ENCODE assay signal across 8 mouse cellular contexts in genomic region chr17:45556107-45556489, GRCm38 (mm10). TPM values are rescaled to one million over a fixed set of nuclear protein-coding genes. Genes with fewer than 3 reads are reported as not detected.
A peak's percentile ranks its signal among the peaks of the same experiment; 100 is the strongest.
DNase-seq lines count a peak whose midpoint lies in the region; ATAC-seq and TF ChIP-seq lines count a peak whose summit lies in the region.

No protein-coding gene starts in this region.

- H3K36me3 ChIP-seq in kidney, embryonic 15.5 days = no peaks in the 10 kb centered on the region
- H3K36me3 ChIP-seq in hindbrain, embryonic 14.5 days (replicated peaks; ENCODE audit: control insufficient read depth, insufficient read depth) = no peaks in the 10 kb centered on the region
- H3K36me3 ChIP-seq in midbrain, embryonic 16.5 days (ENCODE audit: control insufficient read depth, insufficient read depth, low read length) = no peaks in the 10 kb centered on the region

- no peak for TF ChIP-seq POLR2A in cortical plate, adult 2 months (IDR thresholded peaks at IDR 0.05; ENCODE audit: extremely low read depth, insufficient read depth, low read length)

- no peak for ATAC-seq in kidney, embryonic 15.5 days (replicated peaks; ENCODE audit: low FRiP score)
- ATAC-seq in hindbrain, embryonic 14.5 days (ENCODE audit: low FRiP score) = no peak
- ATAC-seq in midbrain, embryonic 16.5 days = no peak; the same call in 1 of the 2 replicates

- 4% methylated on average over 14 of the region's 14 CpGs for WGBS in kidney, embryonic 15.5 days
- WGBS in hindbrain, embryonic 14.5 days = 3% methylated on average over 14 of the region's 14 CpGs
- WGBS in midbrain, embryonic 16.5 days = 2% methylated on average over 14 of the region's 14 CpGs

- peaks cover 37% of the 10 kb centered on the region for H3K27me3 ChIP-seq in kidney, embryonic 15.5 days
- no peaks in the 10 kb centered on the region for H3K27me3 ChIP-seq in hindbrain, embryonic 14.5 days (ENCODE audit: control insufficient read depth, insufficient read depth, low read length)
- H3K27me3 ChIP-seq in midbrain, embryonic 16.5 days (ENCODE audit: control insufficient read depth, insufficient read depth, low read depth, low read length) = no peaks in the 10 kb centered on the region; the same call in 1 of the 2 replicates

- H3K9ac ChIP-seq in kidney, embryonic 15.5 days = peak overlapping the region; percentile 49
- peak overlapping the region; percentile 78 for H3K9ac ChIP-seq in hindbrain, embryonic 14.5 days
- H3K9ac ChIP-seq in midbrain, embryonic 16.5 days (ENCODE audit: low read depth, low read length) = peak overlapping the region; percentile 64

- H3K4me3 ChIP-seq in kidney, embryonic 15.5 days (replicated peaks) = peak overlapping the region; percentile 59
- H3K4me3 ChIP-seq in cortical plate, adult 2 months (ENCODE audit: insufficient read depth, low read length) = peak overlapping the region; percentile 48
- peak overlapping the region; percentile 54 for H3K4me3 ChIP-seq in hindbrain, embryonic 14.5 days (replicated peaks; ENCODE audit: low read length)
- H3K4me3 ChIP-seq in midbrain, embryonic 16.5 days (ENCODE audit: low read depth, low read length) = peak overlapping the region; percentile 66

- no peaks in the 10 kb centered on the region for H3K9me3 ChIP-seq in kidney, embryonic 15.5 days (replicated peaks)
- H3K9me3 ChIP-seq in hindbrain, embryonic 14.5 days (ENCODE audit: control insufficient read depth, low read length) = no peaks in the 10 kb centered on the region
- no peaks in the 10 kb centered on the region for H3K9me3 ChIP-seq in midbrain, embryonic 16.5 days (replicated peaks; ENCODE audit: control insufficient read depth, low read length, poor library complexity, severe bottlenecking)

- DNase-seq in kidney, postnatal 25 days = no peak
- DNase-seq in hindbrain, embryonic 14.5 days (ENCODE audit: low spot score) = no peak
- DNase-seq in spleen, postnatal 14 days (ENCODE audit: low spot score in 2 of 2) = no peak
- no peak for DNase-seq in layer of hippocampus, adult 9-11 months
- DNase-seq in adrenal gland, adult 8-10 months = no peak

- H3K4me2 ChIP-seq in kidney, embryonic 15.5 days = peak overlapping the region; percentile 74
- H3K4me2 ChIP-seq in hindbrain, embryonic 14.5 days (replicated peaks) = peak overlapping the region; percentile 95
- H3K4me2 ChIP-seq in midbrain, embryonic 16.5 days (ENCODE audit: low read length) = peak overlapping the region; percentile 99

- no peak overlapping the region for H3K27ac ChIP-seq in kidney, embryonic 15.5 days
- no peak overlapping the region for H3K27ac ChIP-seq in cortical plate, adult 2 months (ENCODE audit: insufficient read depth, low read length)
- H3K27ac ChIP-seq in hindbrain, embryonic 14.5 days = no peak overlapping the region
- H3K27ac ChIP-seq in midbrain, embryonic 16.5 days (ENCODE audit: low read length) = no peak overlapping the region

- TF ChIP-seq CTCF in cortical plate, adult 2 months (IDR thresholded peaks at IDR 0.05; ENCODE audit: extremely low read depth, insufficient read depth, low read length) = no peak

- peaks cover 33% of the 10 kb centered on the region for H3K4me1 ChIP-seq in kidney, embryonic 15.5 days
- no peaks in the 10 kb centered on the region for H3K4me1 ChIP-seq in cortical plate, adult 2 months (ENCODE audit: control insufficient read depth, insufficient read depth, low read length)
- H3K4me1 ChIP-seq in hindbrain, embryonic 14.5 days (replicated peaks; ENCODE audit: control insufficient read depth, insufficient read depth, low read length) = peaks cover 7% of the 10 kb centered on the region
- H3K4me1 ChIP-seq in midbrain, embryonic 16.5 days (ENCODE audit: control insufficient read depth, insufficient read depth, low read length) = peaks cover 14% of the 10 kb centered on the region

RNA-seq across cellular contexts. Expression of gene Nfkbie, which starts 0.6 kb away (rescaled TPM):
- 5.3 and 5.7 TPM in 2 replicates for polyA plus RNA-seq in kidney, embryonic 15.5 days (2015; fragmentation: Nextera tagmentation; extraction: Ambion mirVana)
- polyA plus RNA-seq in cortical plate, adult 2 months (2012; rRNA removed) = 2.1 and 2.3 TPM in 2 replicates
- 4.3 and 4.7 TPM in 2 replicates for polyA plus RNA-seq in hindbrain, embryonic 14.5 days (2014; fragmentation: Nextera tagmentation; extraction: Ambion mirVana)
- 3.6 and 3.7 TPM in 2 replicates for polyA plus RNA-seq in midbrain, embryonic 16.5 days (2015; fragmentation: Nextera tagmentation; extraction: Ambion mirVana)
- total RNA-seq in adrenal gland, adult 8-10 months (2022) = 1 to 10 TPM; 4.2 to 6.4 (median 5.6) TPM

RNA-seq across cellular contexts. Expression of gene Tmem151b, which starts 6.6 kb away (rescaled TPM):
- polyA plus RNA-seq in kidney, embryonic 15.5 days (2015; fragmentation: Nextera tagmentation; extraction: Ambion mirVana) = 3.1 and 3.4 TPM in 2 replicates
- polyA plus RNA-seq in cortical plate, adult 2 months (2012; rRNA removed) = 85.7 and 94.1 TPM in 2 replicates
- polyA plus RNA-seq in hindbrain, embryonic 14.5 days (2014; fragmentation: Nextera tagmentation; extraction: Ambion mirVana) = 15.7 and 16.8 TPM in 2 replicates
- 31.0 and 32.5 TPM in 2 replicates for polyA plus RNA-seq in midbrain, embryonic 16.5 days (2015; fragmentation: Nextera tagmentation; extraction: Ambion mirVana)
- under 1 TPM; 0.09 to 0.17 (median 0.14) TPM for total RNA-seq in adrenal gland, adult 8-10 months (2022)

RNA-seq across cellular contexts. Expression of gene Slc35b2, which starts 7.6 kb away (rescaled TPM):
- 142 TPM in 2 replicates for polyA plus RNA-seq in kidney, embryonic 15.5 days (2015; fragmentation: Nextera tagmentation; extraction: Ambion mirVana)
- 52.4 and 52.6 TPM in 2 replicates for polyA plus RNA-seq in cortical plate, adult 2 months (2012; rRNA removed)
- 83.1 and 84.2 TPM in 2 replicates for polyA plus RNA-seq in hindbrain, embryonic 14.5 days (2014; fragmentation: Nextera tagmentation; extraction: Ambion mirVana)
- 76.0 and 79.6 TPM in 2 replicates for polyA plus RNA-seq in midbrain, embryonic 16.5 days (2015; fragmentation: Nextera tagmentation; extraction: Ambion mirVana)
- 10 to 100 TPM; 51.7 to 68.9 (median 61.0) TPM for total RNA-seq in adrenal gland, adult 8-10 months (2022)

RNA-seq across cellular contexts. Expression of gene Hsp90ab1, which starts 17.0 kb away (rescaled TPM):
- 1,881 and 1,940 TPM in 2 replicates for polyA plus RNA-seq in kidney, embryonic 15.5 days (2015; fragmentation: Nextera tagmentation; extraction: Ambion mirVana)
- 980 and 997 TPM in 2 replicates for polyA plus RNA-seq in cortical plate, adult 2 months (2012; rRNA removed)
- 1,324 and 1,355 TPM in 2 replicates for polyA plus RNA-seq in hindbrain, embryonic 14.5 days (2014; fragmentation: Nextera tagmentation; extraction: Ambion mirVana)
- 1,403 and 1,446 TPM in 2 replicates for polyA plus RNA-seq in midbrain, embryonic 16.5 days (2015; fragmentation: Nextera tagmentation; extraction: Ambion mirVana)
- total RNA-seq in adrenal gland, adult 8-10 months (2022) = 1,000 to 10,000 TPM; 1,432 to 3,205 (median 1,905) TPM

RNA-seq across cellular contexts. Expression of gene Tcte1, which starts 32.9 kb away (rescaled TPM):
- polyA plus RNA-seq in kidney, embryonic 15.5 days (2015; fragmentation: Nextera tagmentation; extraction: Ambion mirVana) = 0.14 and 0.22 TPM in 2 replicates
- polyA plus RNA-seq in cortical plate, adult 2 months (2012; rRNA removed) = 3.4 and 3.7 TPM in 2 replicates
- 3.8 TPM in 2 replicates for polyA plus RNA-seq in hindbrain, embryonic 14.5 days (2014; fragmentation: Nextera tagmentation; extraction: Ambion mirVana)
- 4.3 and 5.0 TPM in 2 replicates for polyA plus RNA-seq in midbrain, embryonic 16.5 days (2015; fragmentation: Nextera tagmentation; extraction: Ambion mirVana)
- not detected for total RNA-seq in adrenal gland, adult 8-10 months (2022)
